Comparison of ENCODE assay signal across 18 mouse cellular contexts in genomic region chr11:36997668-36998067, GRCm38 (mm10).
"Had no signal": no experiment of that assay in that cellular context is flagged by ENCODE, and none has a peak within 500 bp of the region (broad histone marks: within the 10 kb centered on the region; RNA-seq: fewer than 3 reads in every experiment).

No protein-coding gene starts in this region.

- H3K4me2 ChIP-seq: liver, embryonic 13.5 days; midbrain, embryonic 12.5 days; midbrain, embryonic 15.5 days; neural tube, embryonic 12.5 days; neural tube, embryonic 15.5 days; stomach, embryonic 15.5 days had no signal

- H3K4me1 ChIP-seq: liver, embryonic 13.5 days; midbrain, embryonic 15.5 days; neural tube, embryonic 12.5 days; neural tube, embryonic 15.5 days; stomach, embryonic 15.5 days had no signal

- H3K9ac ChIP-seq: liver, embryonic 13.5 days; midbrain, embryonic 12.5 days; midbrain, embryonic 15.5 days; neural tube, embryonic 12.5 days; neural tube, embryonic 15.5 days; stomach, embryonic 15.5 days had no signal

- H3K9me3 ChIP-seq: liver, embryonic 13.5 days; midbrain, embryonic 12.5 days; midbrain, embryonic 15.5 days; neural tube, embryonic 12.5 days; neural tube, embryonic 15.5 days; stomach, embryonic 15.5 days had no signal

- H3K27me3 ChIP-seq: liver, embryonic 13.5 days; midbrain, embryonic 12.5 days; midbrain, embryonic 15.5 days; neural tube, embryonic 12.5 days; neural tube, embryonic 15.5 days; stomach, embryonic 15.5 days had no signal

- DNase-seq: kidney, adult 8-10 months; kidney, postnatal 14 days; layer of hippocampus, postnatal 36 days; liver, embryonic 13.5 days; lung, adult 2 months; lung, postnatal 14 days; lung, postnatal 4 days; right cerebral cortex, adult 18-20 months; right cerebral cortex, postnatal 25 days; spleen, adult 18-20 months; thymus, postnatal 25 days had no signal

- H3K27ac ChIP-seq: left cerebral cortex, adult 2 months; liver, embryonic 13.5 days; midbrain, embryonic 12.5 days; midbrain, embryonic 15.5 days; neural tube, embryonic 12.5 days; neural tube, embryonic 15.5 days; stomach, embryonic 15.5 days had no signal

- H3K36me3 ChIP-seq: liver, embryonic 13.5 days; midbrain, embryonic 12.5 days; midbrain, embryonic 15.5 days; neural tube, embryonic 12.5 days; neural tube, embryonic 15.5 days; stomach, embryonic 15.5 days had no signal

- ATAC-seq: intestine, embryonic 16.5 days; midbrain, embryonic 15.5 days had no signal

- H3K4me3 ChIP-seq: left cerebral cortex, adult 2 months; liver, embryonic 13.5 days; midbrain, embryonic 12.5 days; midbrain, embryonic 15.5 days; neural tube, embryonic 12.5 days; neural tube, embryonic 15.5 days; stomach, embryonic 15.5 days had no signal
